Mouse (Mus musculus) thymus, adult 2 months (tissue): ENCODE data around the gene Homer2.

Experiments used
- CTCF ChIP-seq: fragments of 200-500 bp; IDR thresholded peaks from 2 replicates; pipeline ENCODE4 v1.5.1; 2012; ENCODE audit warnings: mild to moderate bottlenecking, control low read depth, low read length, moderate library complexity, borderline replicate concordance; ENCODE audit not compliant: control insufficient read depth, poor library complexity, insufficient read depth; ENCODE audit errors: extremely low read depth
- POLR2A ChIP-seq: fragments of 200-500 bp; IDR thresholded peaks from 2 replicates; pipeline ENCODE4 v1.6.1; 2012; ENCODE audit warnings: mild to moderate bottlenecking, low read length, control low read depth, moderate library complexity; ENCODE audit not compliant: control insufficient read depth, poor library complexity, insufficient read depth; ENCODE audit errors: extremely low read depth

DNA sequence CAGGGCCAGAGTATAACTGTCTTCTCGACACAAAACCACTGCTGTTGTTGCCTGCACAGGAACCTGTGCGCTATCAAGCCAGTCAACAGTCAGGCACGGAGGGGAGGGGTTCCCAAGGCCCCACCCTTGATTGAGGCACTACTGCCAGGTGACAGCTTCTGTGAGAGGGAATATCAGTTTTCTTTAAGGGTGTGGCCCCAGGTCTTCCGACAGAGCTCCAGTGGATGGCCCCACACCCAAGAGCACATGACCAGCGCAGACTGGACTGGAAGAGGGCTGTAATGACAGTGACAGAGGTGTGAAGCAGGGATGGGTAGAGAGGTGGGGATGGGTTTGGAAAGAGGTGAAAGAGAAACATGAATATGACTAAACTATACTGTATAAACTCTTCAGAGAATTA is 16.3 kb downstream of the Homer2 start:
- TF ChIP-seq CTCF (no peak), POLR2A (no peak)
